Mouse (Mus musculus) midbrain, embryonic 15.5 days (tissue): ENCODE data around the gene Ifi213. TPM values are rescaled to one million over a fixed set of nuclear protein-coding genes. Genes with fewer than 3 reads are reported as not detected.
"Not testable (repeated sequence)": the region's sequence is repeated elsewhere in the genome, so short reads cannot be mapped to it uniquely, and the experiment has no call there.

Experiments
- ATAC-seq: fragments of 200-750 bp; cut with Nextera tagmentation; replicated peaks from 2 replicates; pipeline ENCODE4 v1.8.0; 2017; ENCODE audit warnings: moderate TSS enrichment
- H3K27ac ChIP-seq: fragments of 300-500 bp; sonication (generic); 2 replicates; pipeline ENCODE4 v1.5.1; 2015; ENCODE audit warnings: mild to moderate bottlenecking, inconsistent platforms
- H3K27me3 ChIP-seq: fragments of 300-500 bp; sonication (generic); replicated peaks from 2 replicates; pipeline ENCODE4 v1.6.1; 2015; ENCODE audit warnings: inconsistent platforms
- H3K36me3 ChIP-seq: fragments of 300-500 bp; sonication (generic); replicated peaks from 2 replicates; pipeline ENCODE4 v1.6.1; 2015; ENCODE audit warnings: inconsistent platforms
- H3K4me1 ChIP-seq: fragments of 300-500 bp; sonication (generic); 2 replicates; pipeline ENCODE4 v1.6.1; 2015; ENCODE audit warnings: inconsistent platforms
- H3K4me2 ChIP-seq: fragments of 300-500 bp; sonication (generic); 2 replicates; pipeline ENCODE4 v1.6.1; 2015; ENCODE audit warnings: inconsistent platforms, mild to moderate bottlenecking, moderate library complexity
- H3K4me3 ChIP-seq: fragments of 300-500 bp; sonication (generic); 2 replicates; pipeline ENCODE4 v1.5.1; 2015; ENCODE audit warnings: mild to moderate bottlenecking, inconsistent platforms
- H3K9ac ChIP-seq: fragments of 300-500 bp; sonication (generic); 2 replicates; pipeline ENCODE4 v1.6.1; 2015; ENCODE audit warnings: mild to moderate bottlenecking, inconsistent platforms
- H3K9me3 ChIP-seq: fragments of 300-500 bp; sonication (generic); 2 replicates; pipeline ENCODE4 v1.6.1; 2016; ENCODE audit warnings: inconsistent platforms
- WGBS: fragments of 180-500 bp; shearing (Covaris S2); methylation state at CpG from one replicate; pipeline ENCODE4 v1.1.7; 2015; ENCODE audit warnings: mixed read lengths; 5-methylcytosine and 5-hydroxymethylcytosine counted together
- polyA plus RNA-seq: library from polyadenylated mRNA; unstranded; fragments of >200 nt; fragmentation: Nextera tagmentation; extraction: Ambion mirVana; gene quantifications from 2 replicates; pipeline ENCODE4 v1.2.1, GENCODE M21; 2015

Ifi213 gene
- 0.15 and 0.37 TPM in 2 replicates for polyA plus RNA-seq

GRCm38 (mm10) chr1:173598838-173599494 is at the start of gene Ifi213:
TSS of gene Ifi213 (minus strand) at chr1:173599274.
- H3K27ac ChIP-seq, H3K36me3 ChIP-seq, H3K27me3 ChIP-seq, H3K4me3 ChIP-seq, H3K4me2 ChIP-seq, ATAC-seq, H3K9me3 ChIP-seq, H3K4me1 ChIP-seq, H3K9ac ChIP-seq: not testable (repeated sequence)
- 85% methylated on average over 3 of the region's 3 CpGs for WGBS

- Histone ChIP-seq H3K36me3 (no peaks in the 10 kb centered on the region), H3K4me1 (no peaks in the 10 kb centered on the region), H3K27me3 (no peaks in the 10 kb centered on the region), H3K4me2 (no peak overlapping the region), H3K27ac (no peak overlapping the region), H3K4me3 (no peak overlapping the region), H3K9ac (no peak overlapping the region), H3K9me3 (no peaks in the 10 kb centered on the region)
- ATAC-seq, result no peak
- WGBS, result 85% methylated on average over 2 of the region's 2 CpGs
These were observed 46.3 kb upstream of the Ifi213 start for GRCm38 (mm10) chr1:173645393-173645792.

- H3K27ac ChIP-seq, result no peak overlapping the region
- H3K4me2 ChIP-seq, result no peak overlapping the region
- H3K9ac ChIP-seq, result no peak overlapping the region
- 90% methylated on average over 5 of the region's 5 CpGs for WGBS
- H3K4me1 ChIP-seq, result no peaks in the 10 kb centered on the region
- H3K27me3 ChIP-seq, result no peaks in the 10 kb centered on the region
- H3K4me3 ChIP-seq, result no peak overlapping the region
- no peaks in the 10 kb centered on the region for H3K36me3 ChIP-seq
- ATAC-seq, result no peak
- no peaks in the 10 kb centered on the region for H3K9me3 ChIP-seq
These were observed 35.0 kb upstream of the Ifi213 start for GRCm38 (mm10) chr1:173633969-173634645.

GRCm38 (mm10) chr1:173630622-173631021 is 31.5 kb upstream of the Ifi213 start, which contains the start of gene Ifi209:
TSS of gene Ifi209 (plus strand) at chr1:173630917.
- H3K9me3 ChIP-seq, H3K4me3 ChIP-seq, H3K27me3 ChIP-seq, ATAC-seq, H3K4me2 ChIP-seq, H3K9ac ChIP-seq, H3K4me1 ChIP-seq, H3K36me3 ChIP-seq, H3K27ac ChIP-seq: not testable (repeated sequence)
- WGBS, result 86% methylated on average over 2 of the region's 2 CpGs

GRCm38 (mm10) chr1:173626686-173627085 is 27.6 kb upstream of the Ifi213 start:
- Histone ChIP-seq H3K27ac (no peak overlapping the region), H3K4me1 (no peaks in the 10 kb centered on the region), H3K9ac (no peak overlapping the region), H3K27me3 (no peaks in the 10 kb centered on the region), H3K9me3 (no peaks in the 10 kb centered on the region), H3K4me2 (no peak overlapping the region), H3K4me3 (no peak overlapping the region), H3K36me3 (no peaks in the 10 kb centered on the region)
- 78% methylated on average over 2 of the region's 2 CpGs for WGBS
- no peak for ATAC-seq

- H3K27me3 ChIP-seq, result no peaks in the 10 kb centered on the region
- H3K4me3 ChIP-seq, result no peak overlapping the region
- 92% methylated on average over 2 of the region's 2 CpGs for WGBS
- ATAC-seq, result no peak
- no peaks in the 10 kb centered on the region for H3K4me1 ChIP-seq
- no peak overlapping the region for H3K9ac ChIP-seq
- H3K27ac ChIP-seq, result no peak overlapping the region
- no peaks in the 10 kb centered on the region for H3K9me3 ChIP-seq
- H3K36me3 ChIP-seq, result no peaks in the 10 kb centered on the region
- H3K4me2 ChIP-seq, result no peak overlapping the region
These were observed 25.0 kb upstream of the Ifi213 start for GRCm38 (mm10) chr1:173624052-173624451.

GRCm38 (mm10) chr1:173622216-173622615 is 23.1 kb upstream of the Ifi213 start:
- H3K4me2 ChIP-seq, H3K27me3 ChIP-seq, H3K4me1 ChIP-seq, H3K36me3 ChIP-seq, H3K9ac ChIP-seq, H3K27ac ChIP-seq, ATAC-seq, H3K4me3 ChIP-seq, H3K9me3 ChIP-seq: not testable (repeated sequence)
- 81% methylated on average over 2 of the region's 2 CpGs for WGBS

GRCm38 (mm10) chr1:173610291-173610690 is 11.2 kb upstream of the Ifi213 start:
- WGBS, result 66% methylated on average over 3 of the region's 3 CpGs

GRCm38 (mm10) chr1:173589698-173590097 is 9.4 kb downstream of the Ifi213 start:
- H3K4me3 ChIP-seq, ATAC-seq, H3K9ac ChIP-seq, H3K9me3 ChIP-seq, H3K27me3 ChIP-seq, H3K4me2 ChIP-seq, H3K4me1 ChIP-seq, H3K27ac ChIP-seq, H3K36me3 ChIP-seq: not testable (repeated sequence)
- WGBS, result 85% methylated on average over 2 of the region's 2 CpGs

More at GRCm38 (mm10) chr1:173610291-173610690, 11.2 kb upstream of the Ifi213 start:
- H3K27me3 ChIP-seq, H3K4me2 ChIP-seq, H3K27ac ChIP-seq, H3K9ac ChIP-seq, H3K4me1 ChIP-seq, H3K36me3 ChIP-seq, H3K9me3 ChIP-seq, H3K4me3 ChIP-seq, ATAC-seq: not testable (repeated sequence)

GRCm38 (mm10) chr1:173579921-173580585 is 19.0 kb downstream of the Ifi213 start:
- H3K4me1 ChIP-seq, result no peaks in the 10 kb centered on the region
- no peak overlapping the region for H3K27ac ChIP-seq
- WGBS, result 95% methylated on average over 26 of the region's 26 CpGs
- no peaks in the 10 kb centered on the region; the same call in 1 of the 2 replicates for H3K9me3 ChIP-seq
- no peak for ATAC-seq
- H3K27me3 ChIP-seq, result no peaks in the 10 kb centered on the region
- H3K4me3 ChIP-seq, result no peak overlapping the region
- no peaks in the 10 kb centered on the region for H3K36me3 ChIP-seq
- no peak overlapping the region for H3K9ac ChIP-seq
- H3K4me2 ChIP-seq, result no peak overlapping the region

- Histone ChIP-seq H3K36me3 (no peaks in the 10 kb centered on the region), H3K4me1 (no peaks in the 10 kb centered on the region), H3K4me2 (no peak overlapping the region), H3K9me3 (no peaks in the 10 kb centered on the region; the same call in 1 of the 2 replicates), H3K4me3 (no peak overlapping the region), H3K27ac (no peak overlapping the region), H3K27me3 (no peaks in the 10 kb centered on the region), H3K9ac (no peak overlapping the region)
- no peak for ATAC-seq
- 95% methylated on average over 9 of the region's 9 CpGs for WGBS
These were observed 20.0 kb downstream of the Ifi213 start for GRCm38 (mm10) chr1:173579079-173579478.

- H3K4me3 ChIP-seq, H3K27me3 ChIP-seq, H3K4me1 ChIP-seq, H3K9me3 ChIP-seq, H3K36me3 ChIP-seq, H3K9ac ChIP-seq, H3K27ac ChIP-seq, H3K4me2 ChIP-seq, ATAC-seq: not testable (repeated sequence)
- WGBS, result 84% methylated on average over 5 of the region's 5 CpGs
These were observed 48.5 kb downstream of the Ifi213 start for GRCm38 (mm10) chr1:173550491-173551050.
